Mouse (Mus musculus) myocyte (in vitro differentiated cells): Measurements from ENCODE around the gene Idh3g. TPM values are rescaled to one million over a fixed set of nuclear protein-coding genes. Genes with fewer than 3 reads are reported as not detected.
"Not testable (repeated sequence)": the region's sequence is repeated elsewhere in the genome, so short reads cannot be mapped to it uniquely, and the experiment has no call there.

Source experiments
- H3K27me3 ChIP-seq: one replicate; pipeline ENCODE4 v1.6.1; 2011; ENCODE audit not compliant: control insufficient read depth, insufficient read depth, insufficient read length
- H3K36me3 ChIP-seq: one replicate; pipeline ENCODE4 v1.6.1; 2011; ENCODE audit not compliant: control insufficient read depth, insufficient read depth
- H3K4me2 ChIP-seq: one replicate; pipeline ENCODE4 v1.6.1; 2011; ENCODE audit warnings: low read depth, control low read depth
- H3K4me3 ChIP-seq: one replicate; pipeline ENCODE4 v1.5.1; 2011; ENCODE audit warnings: mild to moderate bottlenecking, control low read depth, moderate library complexity
- H3K79me2 ChIP-seq: one replicate; pipeline ENCODE4 v1.6.1; 2011; ENCODE audit not compliant: control insufficient read depth, insufficient read depth
- H3ac ChIP-seq: one replicate; pipeline ENCODE4 v1.6.1; 2011; ENCODE audit not compliant: control insufficient read depth, insufficient read length
- CEBPB ChIP-seq: IDR thresholded peaks from 2 replicates; pipeline ENCODE4 v1.6.1; 2011; ENCODE audit warnings: mild to moderate bottlenecking, moderate library complexity; ENCODE audit not compliant: poor library complexity, insufficient read depth, severe bottlenecking
- E2F4 ChIP-seq: IDR thresholded peaks from one replicate; pipeline ENCODE4 v1.6.1; 2011; ENCODE audit warnings: mild to moderate bottlenecking, control low read depth, moderate library complexity; ENCODE audit not compliant: insufficient read depth
- MAX ChIP-seq: IDR thresholded peaks from one replicate; pipeline ENCODE4 v1.6.1; 2011; ENCODE audit warnings: low read depth, mild to moderate bottlenecking, control low read depth
- MYOD1 ChIP-seq, 3 experiments: IDR thresholded peaks; one replicate each; pipeline ENCODE4 v1.6.1; 2011; ENCODE audit warnings: control low read depth in 2 of 3, low read depth in 2 of 3, mild to moderate bottlenecking in 2 of 3, moderate library complexity in 1 of 3; ENCODE audit not compliant: insufficient read length in 2 of 3, control insufficient read depth in 1 of 3
- MYOG ChIP-seq, 3 experiments: IDR thresholded peaks; one replicate each; pipeline ENCODE4 v1.6.1; 2011; ENCODE audit warnings: control low read depth in 2 of 3, low read depth in 2 of 3, mild to moderate bottlenecking in 2 of 3; ENCODE audit not compliant: insufficient read length in 2 of 3, control insufficient read depth in 1 of 3, insufficient read depth in 1 of 3
- POLR2A ChIP-seq: IDR thresholded peaks from one replicate; pipeline ENCODE4 v1.6.1; 2011; ENCODE audit warnings: low read depth, mild to moderate bottlenecking, control low read depth, moderate library complexity; ENCODE audit not compliant: insufficient read length
- POLR2AphosphoS2 ChIP-seq: IDR thresholded peaks from one replicate; pipeline ENCODE4 v1.6.1; 2011; ENCODE audit warnings: low read depth, control low read depth; ENCODE audit not compliant: insufficient read length
- REST ChIP-seq: IDR thresholded peaks from one replicate; pipeline ENCODE4 v1.6.1; 2011; ENCODE audit warnings: mild to moderate bottlenecking, control low read depth, moderate library complexity; ENCODE audit not compliant: insufficient read depth, insufficient read length
- SRF ChIP-seq: IDR thresholded peaks from one replicate; pipeline ENCODE4 v1.6.1; 2011; ENCODE audit warnings: low read depth; ENCODE audit not compliant: control insufficient read depth, insufficient read length
- TCF12 ChIP-seq: IDR thresholded peaks from one replicate; pipeline ENCODE4 v1.6.1; 2011; ENCODE audit warnings: mild to moderate bottlenecking, control low read depth; ENCODE audit not compliant: poor library complexity, insufficient read depth, severe bottlenecking
- TCF3 ChIP-seq: IDR thresholded peaks from one replicate; pipeline ENCODE4 v1.6.1; 2011; ENCODE audit warnings: low read depth, control low read depth; ENCODE audit not compliant: insufficient read length
- USF1 ChIP-seq: IDR thresholded peaks from one replicate; pipeline ENCODE4 v1.6.1; 2011; ENCODE audit warnings: low read depth, mild to moderate bottlenecking, control low read depth, moderate library complexity
- polyA plus RNA-seq: library from polyadenylated mRNA; unstranded; fragments of >200 nt; fragmentation: generic; extraction: Trizol; gene quantifications from one replicate; pipeline ENCODE4 v1.2.1, GENCODE M21; 2012; ENCODE audit warnings: missing spikeins

Gene Idh3g
- polyA plus RNA-seq, 1 experiment: 238 TPM

GRCm38 (mm10) chrX:73758611-73759290 lies 27.9 kb downstream of the Idh3g start:
- Histone ChIP-seq H3K4me2 (no peak overlapping the region), H3ac (no peak overlapping the region), H3K36me3 (no peaks in the 10 kb centered on the region), H3K79me2 (no peaks in the 10 kb centered on the region), H3K27me3 (no peaks in the 10 kb centered on the region), H3K4me3 (no peak overlapping the region)
- TF ChIP-seq E2F4 (no peak), TCF12 (no peak), CEBPB (no peak), POLR2A (no peak), SRF (no peak), MYOD1 (IDR thresholded peaks at IDR 0.05; ENCODE audit: control insufficient read depth in 1 of 3, insufficient read length in 2 of 3, low read depth in 2 of 3) (no peak), MAX (no peak), MYOG (IDR thresholded peaks at IDR 0.05; ENCODE audit: control insufficient read depth in 1 of 3, insufficient read depth in 1 of 3, insufficient read length in 2 of 3, low read depth in 2 of 3) (no peak), USF1 (no peak), REST (no peak), POLR2AphosphoS2 (no peak), TCF3 (no peak)

- TF ChIP-seq MYOD1 (IDR thresholded peaks at IDR 0.05; ENCODE audit: control insufficient read depth in 1 of 3, insufficient read length in 2 of 3, low read depth in 2 of 3) (peak; percentile 48 to 94 (median 83)), POLR2A (no peak), MAX (no peak), E2F4 (no peak), SRF (no peak), MYOG (IDR thresholded peaks at IDR 0.05; ENCODE audit: control insufficient read depth in 1 of 3, insufficient read depth in 1 of 3, insufficient read length in 2 of 3, low read depth in 2 of 3) (peak in 1 of 3 experiments; percentile 47), POLR2AphosphoS2 (no peak), REST (no peak), TCF3 (no peak), CEBPB (no peak), USF1 (no peak), TCF12 (no peak)
- no peaks in the 10 kb centered on the region for H3K36me3 ChIP-seq
- no peak within 1 kb of the TSS for H3K4me2 ChIP-seq
- H3K4me3 ChIP-seq: no peak within 1 kb of the TSS
- H3K79me2 ChIP-seq: no peaks in the 10 kb centered on the region
- no peaks in the 10 kb centered on the region for H3K27me3 ChIP-seq
- H3ac ChIP-seq: no peak within 1 kb of the TSS
Measured at GRCm38 (mm10) chrX:73756334-73757140, 30.2 kb downstream of the Idh3g start, which contains the start of gene Plxnb3. Gene Plxnb3, plus strand, starts transcription at chrX:73757090.

GRCm38 (mm10) chrX:73748977-73749376 lies 37.7 kb downstream of the Idh3g start:
- no peak for TF ChIP-seq CEBPB
- no peak for TF ChIP-seq MYOD1 (IDR thresholded peaks at IDR 0.05; ENCODE audit: control insufficient read depth in 1 of 3, insufficient read length in 2 of 3, low read depth in 2 of 3)
- no peak for TF ChIP-seq MYOG (IDR thresholded peaks at IDR 0.05; ENCODE audit: control insufficient read depth in 1 of 3, insufficient read depth in 1 of 3, insufficient read length in 2 of 3, low read depth in 2 of 3)
- no peak for TF ChIP-seq USF1
- no peak for TF ChIP-seq REST
- no peak overlapping the region for H3ac ChIP-seq
- no peaks in the 10 kb centered on the region for H3K27me3 ChIP-seq
- no peaks in the 10 kb centered on the region for H3K79me2 ChIP-seq
- H3K4me3 ChIP-seq: no peak overlapping the region
- H3K4me2 ChIP-seq: no peak overlapping the region
- H3K36me3 ChIP-seq: no peaks in the 10 kb centered on the region

DNA sequence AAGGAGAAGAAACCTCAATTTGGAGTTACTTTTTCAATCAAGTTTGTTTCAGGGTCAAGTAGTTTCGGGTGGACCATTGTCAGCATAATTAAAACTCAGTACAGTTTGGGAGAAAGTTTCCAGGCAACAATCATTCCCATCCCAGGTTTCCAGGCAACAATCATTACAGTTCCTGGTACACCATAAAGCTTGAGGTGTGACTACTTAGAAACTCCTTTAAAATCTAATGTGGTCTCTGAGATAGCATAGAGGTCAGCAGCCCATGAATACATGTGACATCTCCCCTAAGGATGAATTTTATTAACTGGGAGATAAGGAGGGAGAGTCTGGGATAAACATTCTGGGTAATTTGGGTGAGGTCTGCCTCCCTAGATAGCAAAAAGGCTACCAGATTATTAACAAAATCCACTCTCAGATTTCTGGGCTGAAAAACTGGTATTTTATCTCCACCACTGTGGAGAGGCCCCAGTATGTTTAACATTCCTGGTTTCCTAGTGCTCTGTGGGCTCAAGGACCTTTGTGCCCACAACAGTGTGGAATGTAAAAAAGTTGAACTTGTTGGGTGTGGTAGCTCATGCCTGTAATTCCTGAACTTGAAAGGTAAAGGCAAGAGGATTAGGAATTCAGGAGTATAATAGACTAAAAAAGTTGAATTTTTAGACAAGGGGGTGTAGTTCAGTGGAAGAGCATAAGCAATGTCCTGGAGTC lies 41.8 kb downstream of the Idh3g start:
- H3K27me3 ChIP-seq: no peaks in the 10 kb centered on the region
- no peaks in the 10 kb centered on the region for H3K36me3 ChIP-seq
- TF ChIP-seq USF1 (no peak), MYOD1 (IDR thresholded peaks at IDR 0.05; ENCODE audit: control insufficient read depth in 1 of 3, insufficient read length in 2 of 3, low read depth in 2 of 3) (no peak)
- H3K79me2 ChIP-seq: no peaks in the 10 kb centered on the region
- no peak overlapping the region for H3ac ChIP-seq
- H3K4me3 ChIP-seq: no peak overlapping the region
- H3K4me2 ChIP-seq: no peak overlapping the region

DNA sequence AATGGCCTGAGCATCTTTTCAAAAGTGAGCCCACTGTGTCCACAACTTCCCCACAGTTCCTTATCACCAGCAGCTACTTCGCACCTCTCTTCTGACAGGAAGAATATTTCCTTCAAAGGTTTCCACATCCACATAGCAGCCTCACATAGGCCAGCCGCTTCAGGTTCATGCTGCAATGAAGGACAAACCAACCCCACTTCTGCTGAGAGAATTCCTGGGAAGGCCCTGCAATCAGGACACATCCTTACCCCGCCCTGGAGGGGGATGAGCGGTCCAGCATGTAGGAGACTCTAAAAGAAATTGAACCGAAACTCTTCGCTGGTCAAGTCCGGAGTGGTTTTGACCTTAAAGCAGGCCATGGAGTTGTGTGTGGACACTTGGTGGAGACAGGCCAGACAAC lies 46.9 kb downstream of the Idh3g start:
- H3K4me2 ChIP-seq: not testable (repeated sequence)

More for the DNA sequence above, 46.9 kb downstream of the Idh3g start:
- H3K27me3 ChIP-seq, H3K4me3 ChIP-seq, H3K36me3 ChIP-seq, H3ac ChIP-seq, H3K79me2 ChIP-seq: not testable (repeated sequence)
